Mouse (Mus musculus) forebrain, embryonic 11.5 days (tissue): ENCODE data around the gene Tuba1a. TPM values are rescaled to one million over a fixed set of nuclear protein-coding genes. Genes with fewer than 3 reads are reported as not detected.
"Not testable (repeated sequence)": the region's sequence is repeated elsewhere in the genome, so short reads cannot be mapped to it uniquely, and the experiment has no call there.

Source experiments
- ATAC-seq: fragments of 200-750 bp; cut with Nextera tagmentation; replicated peaks from 2 replicates; pipeline ENCODE4 v1.8.0; 2017; ENCODE audit warnings: moderate TSS enrichment; ENCODE audit not compliant: low FRiP score
- DNase-seq: peaks from one replicate; pipeline ENCODE4 v3.0.0-alpha.2; 2017; ENCODE audit warnings: low spot score
- H3K27ac ChIP-seq: fragments of 300-500 bp; sonication (generic); 2 replicates; pipeline ENCODE4 v1.5.1; 2014; ENCODE audit warnings: low read depth, low read length
- H3K27me3 ChIP-seq: fragments of 300-500 bp; sonication (generic); 2 replicates; pipeline ENCODE4 v1.6.1; 2014; ENCODE audit warnings: mild to moderate bottlenecking, low read length, mixed read lengths; ENCODE audit not compliant: control insufficient read depth, insufficient read depth
- H3K36me3 ChIP-seq: fragments of 300-500 bp; sonication (generic); 2 replicates; pipeline ENCODE4 v1.6.1; 2014; ENCODE audit warnings: mild to moderate bottlenecking, low read length, moderate library complexity, mixed read lengths; ENCODE audit not compliant: control insufficient read depth, insufficient read depth
- H3K4me1 ChIP-seq: fragments of 300-500 bp; sonication (generic); replicated peaks from 2 replicates; pipeline ENCODE4 v1.6.1; 2014; ENCODE audit warnings: low read length, mixed read lengths; ENCODE audit not compliant: control insufficient read depth, insufficient read depth
- H3K4me2 ChIP-seq: fragments of 300-500 bp; sonication (generic); 2 replicates; pipeline ENCODE4 v1.6.1; 2014; ENCODE audit warnings: low read depth, mild to moderate bottlenecking, low read length, moderate library complexity, mixed read lengths; ENCODE audit not compliant: severe bottlenecking
- H3K4me3 ChIP-seq: fragments of 300-500 bp; sonication (generic); 2 replicates; pipeline ENCODE4 v1.5.1; 2014; ENCODE audit warnings: low read depth, low read length
- H3K9ac ChIP-seq: fragments of 300-500 bp; sonication (generic); 2 replicates; pipeline ENCODE4 v1.6.1; 2014; ENCODE audit warnings: low read length
- H3K9me3 ChIP-seq: fragments of 300-500 bp; sonication (generic); 2 replicates; pipeline ENCODE4 v1.6.1; 2016; ENCODE audit warnings: low read length, mixed read lengths; ENCODE audit not compliant: control insufficient read depth
- WGBS: fragments of 180-500 bp; shearing (Covaris S2); extraction: QIAGEN DNeasy Blood & Tissue Kit; methylation state at CpG from one replicate; pipeline ENCODE4 v1.1.7; 2014; 5-methylcytosine and 5-hydroxymethylcytosine counted together
- polyA plus RNA-seq: library from polyadenylated mRNA; unstranded; fragments of >200 nt; fragmentation: Nextera tagmentation; extraction: Ambion mirVana; gene quantifications from 2 replicates; pipeline ENCODE4 v1.2.1, GENCODE M21; 2014

Tuba1a gene
- polyA plus RNA-seq, 1 experiment from 2014 or later = 5,083 TPM

GRCm38 (mm10) chr15:98980012-98980614 lies 26.6 kb upstream of the Tuba1a start:
- Histone ChIP-seq H3K36me3 (no peaks in the 10 kb centered on the region), H3K4me1 (peaks cover 29% of the 10 kb centered on the region), H3K9me3 (no peaks in the 10 kb centered on the region), H3K27ac (no peak overlapping the region), H3K4me2 (no peak overlapping the region), H3K4me3 (no peak overlapping the region), H3K27me3 (no peaks in the 10 kb centered on the region), H3K9ac (no peak overlapping the region)
- no peak for DNase-seq
- no peak for ATAC-seq
- 23% methylated on average over 7 of the region's 7 CpGs for WGBS

- H3K4me3 ChIP-seq = no peak overlapping the region
- peak overlapping the region; percentile 79 for H3K27ac ChIP-seq
- 57% methylated on average over 20 of the region's 20 CpGs for WGBS
- no peaks in the 10 kb centered on the region for H3K27me3 ChIP-seq
- H3K9ac ChIP-seq = no peak overlapping the region
- no peak for DNase-seq
- ATAC-seq = no peak
- peaks cover 24% of the 10 kb centered on the region for H3K4me1 ChIP-seq
- H3K9me3 ChIP-seq = no peaks in the 10 kb centered on the region
- H3K4me2 ChIP-seq = peak overlapping the region; percentile 11; the same call in 1 of the 2 replicates
- H3K36me3 ChIP-seq = no peaks in the 10 kb centered on the region
Measured at GRCm38 (mm10) chr15:98978409-98979172, 25.1 kb upstream of the Tuba1a start.

GRCm38 (mm10) chr15:98977759-98978408 lies 24.4 kb upstream of the Tuba1a start:
- peak overlapping the region; percentile 79 for H3K27ac ChIP-seq
- H3K9ac ChIP-seq = peak overlapping the region; percentile 27
- H3K9me3 ChIP-seq = no peaks in the 10 kb centered on the region
- DNase-seq = no peak
- H3K4me3 ChIP-seq = no peak overlapping the region
- H3K27me3 ChIP-seq = no peaks in the 10 kb centered on the region
- 0 out of 2 replicates have a peak overlapping the region, but pooled peaks have one; percentile 12 for H3K4me2 ChIP-seq
- H3K4me1 ChIP-seq = peaks cover 26% of the 10 kb centered on the region
- 66% methylated on average over 14 of the region's 14 CpGs for WGBS
- no peaks in the 10 kb centered on the region for H3K36me3 ChIP-seq
- no peak for ATAC-seq

GRCm38 (mm10) chr15:98976763-98977758 lies 23.6 kb upstream of the Tuba1a start:
- no peaks in the 10 kb centered on the region for H3K27me3 ChIP-seq
- no peak for ATAC-seq
- H3K9ac ChIP-seq = peak overlapping the region; percentile 29
- 76% methylated on average over 21 of the region's 21 CpGs for WGBS
- no peaks in the 10 kb centered on the region for H3K36me3 ChIP-seq
- no peak overlapping the region for H3K4me2 ChIP-seq
- peaks cover 23% of the 10 kb centered on the region for H3K4me1 ChIP-seq
- no peak overlapping the region for H3K4me3 ChIP-seq
- DNase-seq = no peak
- peak overlapping the region; percentile 79 for H3K27ac ChIP-seq
- H3K9me3 ChIP-seq = no peaks in the 10 kb centered on the region

GRCm38 (mm10) chr15:98973015-98973614 lies 19.6 kb upstream of the Tuba1a start:
- Histone ChIP-seq H3K9ac (no peak overlapping the region), H3K36me3 (no peaks in the 10 kb centered on the region), H3K27me3 (no peaks in the 10 kb centered on the region), H3K4me1 (peaks cover 38% of the 10 kb centered on the region), H3K9me3 (no peaks in the 10 kb centered on the region), H3K27ac (0 out of 2 replicates have a peak overlapping the region, but pooled peaks have one; percentile 12), H3K4me3 (no peak overlapping the region), H3K4me2 (no peak overlapping the region)
- WGBS = 93% methylated on average over 9 of the region's 9 CpGs
- DNase-seq (no peak), ATAC-seq (no peak)

GRCm38 (mm10) chr15:98971576-98972320 lies 18.2 kb upstream of the Tuba1a start:
- not testable (repeated sequence) for H3K9me3 ChIP-seq, ATAC-seq, DNase-seq, H3K27me3 ChIP-seq, H3K4me3 ChIP-seq, H3K36me3 ChIP-seq
- WGBS = 77% methylated on average over 15 of the region's 15 CpGs
- Histone ChIP-seq H3K9ac (peak overlapping the region; percentile 33; the same call in 1 of the 2 replicates), H3K27ac (peak overlapping the region; percentile 90), H3K4me1 (peaks cover 29% of the 10 kb centered on the region), H3K4me2 (peak overlapping the region; percentile 34; the same call in 1 of the 2 replicates)

- Histone ChIP-seq H3K4me2 (peak overlapping the region; percentile 34; the same call in 1 of the 2 replicates), H3K4me3 (no peak overlapping the region), H3K4me1 (peaks cover 31% of the 10 kb centered on the region), H3K27me3 (no peaks in the 10 kb centered on the region), H3K36me3 (no peaks in the 10 kb centered on the region), H3K9ac (peak overlapping the region; percentile 33; the same call in 1 of the 2 replicates), H3K9me3 (no peaks in the 10 kb centered on the region; the same call in 1 of the 2 replicates), H3K27ac (peak overlapping the region; percentile 90)
- no peak for ATAC-seq
- DNase-seq = no peak
- 21% methylated on average over 4 of the region's 4 CpGs for WGBS
Measured at GRCm38 (mm10) chr15:98971111-98971510, 17.6 kb upstream of the Tuba1a start.
